Mouse (Mus musculus): ENCODE measurements around the gene Ccdc142.

- no peak for TF ChIP-seq CTCF (IDR thresholded peaks at IDR 0.05; ENCODE audit: low read depth, low read length)
- TF ChIP-seq GATA1 (IDR thresholded peaks at IDR 0.05; ENCODE audit: borderline replicate concordance, low read length) = no peak
- no peak for TF ChIP-seq TAL1 (conservative IDR thresholded peaks at IDR 0.05; ENCODE audit: low read depth, low read length)
- TF ChIP-seq POLR2AphosphoS5 (IDR thresholded peaks at IDR 0.05; ENCODE audit: insufficient replicate concordance, low read depth, low read length) = no peak
- no peak for TF ChIP-seq GATA2 (IDR thresholded peaks at IDR 0.05; ENCODE audit: borderline replicate concordance, low read depth, low read length)
These were observed 3.0 kb upstream of the Ccdc142 start for GRCm38 (mm10) chr6:83098411-83098810.
